Mouse (Mus musculus) forebrain, embryonic 11.5 days (tissue): Measurements from ENCODE around the gene Gm47955. TPM values are rescaled to one million over a fixed set of nuclear protein-coding genes. Genes with fewer than 3 reads are reported as not detected.

Source experiments
- ATAC-seq: fragments of 200-750 bp; cut with Nextera tagmentation; replicated peaks from 2 replicates; pipeline ENCODE4 v1.8.0; 2017; ENCODE audit warnings: moderate TSS enrichment; ENCODE audit not compliant: low FRiP score
- DNase-seq: peaks from one replicate; pipeline ENCODE4 v3.0.0-alpha.2; 2017; ENCODE audit warnings: low spot score
- H3K27ac ChIP-seq: fragments of 300-500 bp; sonication (generic); 2 replicates; pipeline ENCODE4 v1.5.1; 2014; ENCODE audit warnings: low read depth, low read length
- H3K27me3 ChIP-seq: fragments of 300-500 bp; sonication (generic); 2 replicates; pipeline ENCODE4 v1.6.1; 2014; ENCODE audit warnings: mild to moderate bottlenecking, low read length, mixed read lengths; ENCODE audit not compliant: control insufficient read depth, insufficient read depth
- H3K36me3 ChIP-seq: fragments of 300-500 bp; sonication (generic); 2 replicates; pipeline ENCODE4 v1.6.1; 2014; ENCODE audit warnings: mild to moderate bottlenecking, low read length, moderate library complexity, mixed read lengths; ENCODE audit not compliant: control insufficient read depth, insufficient read depth
- H3K4me1 ChIP-seq: fragments of 300-500 bp; sonication (generic); replicated peaks from 2 replicates; pipeline ENCODE4 v1.6.1; 2014; ENCODE audit warnings: low read length, mixed read lengths; ENCODE audit not compliant: control insufficient read depth, insufficient read depth
- H3K4me2 ChIP-seq: fragments of 300-500 bp; sonication (generic); 2 replicates; pipeline ENCODE4 v1.6.1; 2014; ENCODE audit warnings: low read depth, mild to moderate bottlenecking, low read length, moderate library complexity, mixed read lengths; ENCODE audit not compliant: severe bottlenecking
- H3K4me3 ChIP-seq: fragments of 300-500 bp; sonication (generic); 2 replicates; pipeline ENCODE4 v1.5.1; 2014; ENCODE audit warnings: low read depth, low read length
- H3K9ac ChIP-seq: fragments of 300-500 bp; sonication (generic); 2 replicates; pipeline ENCODE4 v1.6.1; 2014; ENCODE audit warnings: low read length
- H3K9me3 ChIP-seq: fragments of 300-500 bp; sonication (generic); 2 replicates; pipeline ENCODE4 v1.6.1; 2016; ENCODE audit warnings: low read length, mixed read lengths; ENCODE audit not compliant: control insufficient read depth
- WGBS: fragments of 180-500 bp; shearing (Covaris S2); extraction: QIAGEN DNeasy Blood & Tissue Kit; methylation state at CpG from one replicate; pipeline ENCODE4 v1.1.7; 2014; 5-methylcytosine and 5-hydroxymethylcytosine counted together
- polyA plus RNA-seq: library from polyadenylated mRNA; unstranded; fragments of >200 nt; fragmentation: Nextera tagmentation; extraction: Ambion mirVana; gene quantifications from 2 replicates; pipeline ENCODE4 v1.2.1, GENCODE M21; 2014

The Gm47955 gene
- polyA plus RNA-seq, 1 experiment from 2014 or later, result not detected

- Histone ChIP-seq H3K4me3 (no peak overlapping the region), H3K27me3 (no peaks in the 10 kb centered on the region), H3K9me3 (no peaks in the 10 kb centered on the region), H3K4me2 (no peak overlapping the region), H3K4me1 (no peaks in the 10 kb centered on the region), H3K27ac (no peak overlapping the region), H3K36me3 (no peaks in the 10 kb centered on the region), H3K9ac (no peak overlapping the region)
- DNase-seq (no peak), ATAC-seq (no peak)
- 87% methylated on average over 8 of the region's 8 CpGs for WGBS
Measured at GRCm38 (mm10) chr1:83006218-83007179, 46.4 kb downstream of the Gm47955 start.

DNA sequence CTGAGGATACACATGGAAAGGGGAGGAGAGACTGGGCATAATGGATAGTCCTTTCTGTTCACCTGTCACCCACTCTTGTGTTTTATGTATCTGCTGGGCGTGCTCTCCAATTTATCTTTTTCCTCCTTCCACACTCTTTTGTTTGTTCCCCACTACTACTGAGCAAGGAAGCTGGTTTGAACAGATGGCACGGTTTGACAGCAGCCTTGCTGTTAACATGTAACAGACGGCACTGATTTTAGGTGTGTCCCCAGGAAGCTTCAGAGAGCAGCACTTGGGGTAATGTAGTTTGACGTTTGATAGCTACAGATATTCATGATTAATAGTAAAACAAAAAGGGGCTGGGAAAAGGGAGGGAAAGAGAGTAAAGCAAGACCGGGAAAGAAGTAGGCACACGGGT lies 47.4 kb downstream of the Gm47955 start:
- no peak overlapping the region for H3K4me3 ChIP-seq
- no peaks in the 10 kb centered on the region for H3K27me3 ChIP-seq
- H3K9ac ChIP-seq, result no peak overlapping the region
- no peak overlapping the region for H3K4me2 ChIP-seq
- 84% methylated on average over 6 of the region's 6 CpGs for WGBS
- no peak overlapping the region for H3K27ac ChIP-seq
- ATAC-seq (no peak), DNase-seq (no peak)
- no peaks in the 10 kb centered on the region for H3K9me3 ChIP-seq
- H3K36me3 ChIP-seq, result no peaks in the 10 kb centered on the region
- H3K4me1 ChIP-seq, result no peaks in the 10 kb centered on the region

Other genes with a start within 250 kb of the Gm47955 start
- 268 and 290 TPM in 2 replicates for gene Mff, start 235.4 kb upstream of the Gm47955 start, polyA plus RNA-seq
- 0.23 TPM in 1 of 2 replicates, not detected in the other for gene Tm4sf20, start 191.8 kb upstream of the Gm47955 start, polyA plus RNA-seq
- gene Gm47791, start 189.0 kb upstream of the Gm47955 start, polyA plus RNA-seq, result not detected in 2 replicates
- gene Agfg1, start 120.8 kb upstream of the Gm47955 start, polyA plus RNA-seq, result 47.3 and 49.5 TPM in 2 replicates
- gene A030005L19Rik, start 47.0 kb upstream of the Gm47955 start, polyA plus RNA-seq, result 0.47 TPM in 1 of 2 replicates, not detected in the other
- gene A030014E15Rik, start 35.4 kb upstream of the Gm47955 start, polyA plus RNA-seq, result not detected in 2 replicates
- not detected in 2 replicates for gene Gm6217, start 28.9 kb upstream of the Gm47955 start, polyA plus RNA-seq
- gene A030003K21Rik, start 16.9 kb upstream of the Gm47955 start, polyA plus RNA-seq, result not detected in 2 replicates
- not detected in 2 replicates for gene Gm7544, start 4.3 kb upstream of the Gm47955 start, polyA plus RNA-seq
- not detected in 2 replicates for gene Gm47959, start 40.3 kb downstream of the Gm47955 start, polyA plus RNA-seq
- 0.40 and 0.48 TPM in 2 replicates for gene Slc19a3, start 78.2 kb downstream of the Gm47955 start, polyA plus RNA-seq
- not detected in 2 replicates for gene Krtap28-10, start 82.2 kb downstream of the Gm47955 start, polyA plus RNA-seq
- not detected in 2 replicates for gene Gm47969, start 84.6 kb downstream of the Gm47955 start, polyA plus RNA-seq
- not detected in 2 replicates for gene A030005K14Rik, start 99.1 kb downstream of the Gm47955 start, polyA plus RNA-seq
- not detected in 2 replicates for gene Krtap28-13, start 100.6 kb downstream of the Gm47955 start, polyA plus RNA-seq
- gene Ccl20, start 156.5 kb downstream of the Gm47955 start, polyA plus RNA-seq, result not detected in 2 replicates
- gene Daw1, start 199.5 kb downstream of the Gm47955 start, polyA plus RNA-seq, result 0.21 and 0.59 TPM in 2 replicates